In genomic region chr3:153801541-153801940, GRCm38 (mm10) we compare ENCODE assay signal across 25 mouse cellular contexts. TPM values are rescaled to one million over a fixed set of nuclear protein-coding genes. Genes with fewer than 3 reads are reported as not detected.
A peak's percentile ranks its signal among the peaks of the same experiment; 100 is the strongest.
DNase-seq lines count a peak whose midpoint lies in the region; ATAC-seq and TF ChIP-seq lines count a peak whose summit lies in the region.
"Had no signal": no experiment of that assay in that cellular context is flagged by ENCODE, and none has a peak within 500 bp of the region (broad histone marks: within the 10 kb centered on the region; RNA-seq: fewer than 3 reads in every experiment).

No protein-coding gene starts in this region.

- intact Hi-C loops in heart, adult 2 months (cut with DNase I) = no loop called here

- DNase-seq in heart, adult 11 months = peak; percentile 70
- no peak for DNase-seq in heart, adult 2 months
- DNase-seq in liver, postnatal 0 days = no peak
- no peak for DNase-seq in liver, embryonic 13.5 days
- DNase-seq in telencephalon, adult 2 months (ENCODE audit: low read depth, low spot score) = peak; percentile 18
- DNase-seq: adrenal gland, adult 8-10 months; adrenal gland, postnatal 36 days; cerebellum, adult 11 months; cerebellum, adult 8-10 months; cerebellum, postnatal 14 days; gastrocnemius, postnatal 25 days; heart, postnatal 14 days had no signal

- H3K9me3 ChIP-seq in liver, embryonic 12.5 days (replicated peaks) = no peaks in the 10 kb centered on the region
- H3K9me3 ChIP-seq in liver, postnatal 0 days (ENCODE audit: low read length) = no peaks in the 10 kb centered on the region
- H3K9me3 ChIP-seq in liver, embryonic 13.5 days (replicated peaks) = no peaks in the 10 kb centered on the region
- no peaks in the 10 kb centered on the region for H3K9me3 ChIP-seq in forebrain, embryonic 12.5 days
- H3K9me3 ChIP-seq: embryonic facial prominence, embryonic 12.5 days; forebrain, embryonic 15.5 days; heart, embryonic 15.5 days had no signal

- TF ChIP-seq POLR2A in heart, adult 2 months (IDR thresholded peaks at IDR 0.05; ENCODE audit: insufficient read depth, low read depth, low read length) = no peak

- WGBS in heart, adult 2 months = 64% methylated on average over 6 of the region's 6 CpGs
- WGBS in liver, embryonic 12.5 days (ENCODE audit: insufficient replicate concordance) = 58% methylated on average over 6 of the region's 6 CpGs
- WGBS in liver, postnatal 0 days (ENCODE audit: insufficient replicate concordance) = 68% methylated on average over 6 of the region's 6 CpGs
- WGBS in liver, embryonic 13.5 days (ENCODE audit: insufficient replicate concordance) = 61% methylated on average over 6 of the region's 6 CpGs
- 89% methylated on average over 6 of the region's 6 CpGs for WGBS in forebrain, embryonic 12.5 days

- H3K36me3 ChIP-seq in heart, adult 2 months (ENCODE audit: control insufficient read depth, insufficient read depth, low read length) = no peaks in the 10 kb centered on the region
- no peaks in the 10 kb centered on the region for H3K36me3 ChIP-seq in liver, embryonic 12.5 days
- no peaks in the 10 kb centered on the region for H3K36me3 ChIP-seq in liver, postnatal 0 days (replicated peaks; ENCODE audit: insufficient read depth, low read length)
- H3K36me3 ChIP-seq in liver, embryonic 13.5 days = no peaks in the 10 kb centered on the region
- no peaks in the 10 kb centered on the region for H3K36me3 ChIP-seq in forebrain, embryonic 12.5 days (replicated peaks)
- H3K36me3 ChIP-seq: embryonic facial prominence, embryonic 12.5 days; forebrain, embryonic 15.5 days; heart, embryonic 15.5 days had no signal

- no peak for ATAC-seq in liver, embryonic 12.5 days
- no peak for ATAC-seq in liver, postnatal 0 days
- no peak for ATAC-seq in liver, embryonic 13.5 days (ENCODE audit: low read depth)
- no peak for ATAC-seq in forebrain, embryonic 12.5 days (ENCODE audit: low FRiP score)
- ATAC-seq: forebrain, embryonic 15.5 days; hindbrain, embryonic 16.5 days; inflammation-experienced regulatory T-cells, adult 6 months; intestine, postnatal 0 days had no signal

- no peaks in the 10 kb centered on the region for H3K4me1 ChIP-seq in heart, adult 2 months (ENCODE audit: control insufficient read depth, insufficient read depth, low read length)
- peaks cover 92% of the 10 kb centered on the region for H3K4me1 ChIP-seq in liver, embryonic 12.5 days
- peaks cover 29% of the 10 kb centered on the region for H3K4me1 ChIP-seq in liver, postnatal 0 days (ENCODE audit: insufficient read depth)
- peaks cover 97% of the 10 kb centered on the region for H3K4me1 ChIP-seq in liver, embryonic 13.5 days (replicated peaks)
- peaks cover 7% of the 10 kb centered on the region for H3K4me1 ChIP-seq in forebrain, embryonic 12.5 days

- H3K27ac ChIP-seq in heart, adult 2 months = no peak overlapping the region
- peak overlapping the region; percentile 91 for H3K27ac ChIP-seq in liver, embryonic 12.5 days
- H3K27ac ChIP-seq in liver, postnatal 0 days (ENCODE audit: low read depth) = no peak overlapping the region
- peak overlapping the region; percentile 91 for H3K27ac ChIP-seq in liver, embryonic 13.5 days
- H3K27ac ChIP-seq in forebrain, embryonic 12.5 days = no peak overlapping the region
- H3K27ac ChIP-seq: embryonic facial prominence, embryonic 12.5 days; forebrain, embryonic 15.5 days; heart, embryonic 15.5 days had no signal

- no peaks in the 10 kb centered on the region for H3K27me3 ChIP-seq in heart, adult 2 months (ENCODE audit: control insufficient read depth, insufficient read depth, low read length)
- H3K27me3 ChIP-seq in liver, embryonic 12.5 days (replicated peaks) = no peaks in the 10 kb centered on the region
- no peaks in the 10 kb centered on the region for H3K27me3 ChIP-seq in liver, postnatal 0 days (ENCODE audit: insufficient read depth, low read length)
- H3K27me3 ChIP-seq in liver, embryonic 13.5 days = no peaks in the 10 kb centered on the region
- H3K27me3 ChIP-seq in forebrain, embryonic 12.5 days = no peaks in the 10 kb centered on the region
- H3K27me3 ChIP-seq: CH12.LX; embryonic facial prominence, embryonic 12.5 days; forebrain, embryonic 15.5 days; heart, embryonic 15.5 days had no signal

- no peak for TF ChIP-seq EP300 in heart, adult 2 months (IDR thresholded peaks at IDR 0.05; ENCODE audit: insufficient read depth, low read depth, low read length)
- no peak for TF ChIP-seq EP300 in liver, postnatal 0 days (IDR thresholded peaks at IDR 0.05; ENCODE audit: low read depth)

- no peak overlapping the region for H3K4me2 ChIP-seq in liver, embryonic 12.5 days
- no peak overlapping the region for H3K4me2 ChIP-seq in liver, postnatal 0 days (ENCODE audit: low read depth, low read length)
- no peak overlapping the region for H3K4me2 ChIP-seq in liver, embryonic 13.5 days
- no peak overlapping the region for H3K4me2 ChIP-seq in forebrain, embryonic 12.5 days
- H3K4me2 ChIP-seq: embryonic facial prominence, embryonic 12.5 days; forebrain, embryonic 15.5 days; heart, embryonic 11.5 days; heart, embryonic 15.5 days had no signal

- no peak overlapping the region for H3K9ac ChIP-seq in heart, adult 2 months (ENCODE audit: low read depth, low read length)
- H3K9ac ChIP-seq in liver, embryonic 12.5 days = peak overlapping the region; percentile 56; the same call in 1 of the 2 replicates
- no peak overlapping the region for H3K9ac ChIP-seq in liver, postnatal 0 days (replicated peaks)
- peak overlapping the region; percentile 64; the same call in 1 of the 2 replicates for H3K9ac ChIP-seq in liver, embryonic 13.5 days
- H3K9ac ChIP-seq in forebrain, embryonic 12.5 days = no peak overlapping the region
- H3K9ac ChIP-seq: embryonic facial prominence, embryonic 12.5 days; forebrain, embryonic 15.5 days; heart, embryonic 15.5 days had no signal

- H3K79me2 ChIP-seq in heart, adult 2 months (replicated peaks; ENCODE audit: control insufficient read depth, insufficient read depth, low read length) = no peaks in the 10 kb centered on the region

- TF ChIP-seq CTCF in heart, adult 2 months (IDR thresholded peaks at IDR 0.05) = no peak
- no peak for TF ChIP-seq CTCF in liver, postnatal 0 days (IDR thresholded peaks at IDR 0.05; ENCODE audit: low read depth)

- no peak overlapping the region for H3K4me3 ChIP-seq in heart, adult 2 months
- H3K4me3 ChIP-seq in liver, embryonic 12.5 days = no peak overlapping the region
- H3K4me3 ChIP-seq in liver, postnatal 0 days (ENCODE audit: low read depth, low read length) = no peak overlapping the region
- no peak overlapping the region for H3K4me3 ChIP-seq in liver, embryonic 13.5 days (replicated peaks)
- H3K4me3 ChIP-seq in forebrain, embryonic 12.5 days (replicated peaks) = no peak overlapping the region
- H3K4me3 ChIP-seq: embryonic facial prominence, embryonic 12.5 days; forebrain, embryonic 15.5 days; heart, embryonic 15.5 days had no signal

RNA-seq across cellular contexts. Expression of gene Asb17, which starts 42.5 kb away (rescaled TPM):
- total RNA-seq in heart, adult 2 months (2021) = not detected
- not detected in 2 replicates for polyA plus RNA-seq in heart, adult 2 months (2012; rRNA removed)
- 5.3 and 6.4 TPM in 2 replicates for polyA plus RNA-seq in liver, embryonic 12.5 days (2016; fragmentation: Nextera tagmentation; extraction: Ambion mirVana)
- 0.40 and 0.66 TPM in 2 replicates for polyA plus RNA-seq in liver, postnatal 0 days (2015; fragmentation: Nextera tagmentation; extraction: Ambion mirVana)
- polyA plus RNA-seq in liver, embryonic 13.5 days (2015; fragmentation: Nextera tagmentation; extraction: Ambion mirVana) = 6.4 TPM in 2 replicates
- polyA plus RNA-seq in forebrain, embryonic 12.5 days (2016; fragmentation: Nextera tagmentation; extraction: Ambion mirVana) = 0.13 TPM in 1 of 2 replicates, not detected in the other
- total RNA-seq: adrenal gland, adult 8-10 months; adrenal gland, postnatal 36 days; gastrocnemius, adult 18-20 months; gastrocnemius, postnatal 25 days; granulocyte monocyte progenitor cell, adult 5-6 weeks; heart, postnatal 14 days had no signal
- polyA plus RNA-seq: frontal cortex, adult 2 months; inflammation-experienced regulatory T-cells, adult 6 months; intestine, postnatal 0 days had no signal

Comparison
In these comparisons a context has a peak if more than half of its experiments do, and no peak if none do; other contexts are left out.
1. DNase-seq: peak in heart, adult 11 months (single experiment) and telencephalon, adult 2 months (single experiment); none in heart, adult 2 months (0 of 2), liver, postnatal 0 days (single experiment) and liver, embryonic 13.5 days (single experiment).
2. H3K27ac ChIP-seq: peak in liver, embryonic 12.5 days (single experiment) and liver, embryonic 13.5 days (single experiment); none in heart, adult 2 months (single experiment), liver, postnatal 0 days (single experiment) and forebrain, embryonic 12.5 days (single experiment).
3. H3K9ac ChIP-seq: peak in liver, embryonic 12.5 days (single experiment) and liver, embryonic 13.5 days (single experiment); none in heart, adult 2 months (single experiment), liver, postnatal 0 days (single experiment) and forebrain, embryonic 12.5 days (single experiment).